Comparison of ENCODE assay signal across 22 mouse cellular contexts in genomic region chr11:102767055-102767670, GRCm38 (mm10). TPM values are rescaled to one million over a fixed set of nuclear protein-coding genes. Genes with fewer than 3 reads are reported as not detected.
DNase-seq lines count a peak whose midpoint lies in the region; ATAC-seq and TF ChIP-seq lines count a peak whose summit lies in the region.
"Had no signal": no experiment of that assay in that cellular context is flagged by ENCODE, and none has a peak within 500 bp of the region (broad histone marks: within the 10 kb centered on the region; RNA-seq: fewer than 3 reads in every experiment).

No protein-coding gene starts in this region.

- no peaks in the 10 kb centered on the region for H3K27me3 ChIP-seq in liver, adult 2 months (ENCODE audit: control insufficient read depth, insufficient read depth, low read length)
- peaks cover 67% of the 10 kb centered on the region for H3K27me3 ChIP-seq in liver, embryonic 12.5 days (replicated peaks)

- no peak overlapping the region for H3K4me2 ChIP-seq in liver, embryonic 12.5 days
- H3K4me2 ChIP-seq: embryonic facial prominence, embryonic 15.5 days; kidney, embryonic 15.5 days; limb, embryonic 13.5 days; liver, embryonic 15.5 days; midbrain, embryonic 13.5 days; neural tube, embryonic 12.5 days had no signal

- H3K27ac ChIP-seq in gastrocnemius, adult 2 months, result no peak overlapping the region
- no peak overlapping the region for H3K27ac ChIP-seq in liver, adult 2 months (replicated peaks; ENCODE audit: insufficient read depth, low read depth, low read length)
- no peak overlapping the region for H3K27ac ChIP-seq in liver, embryonic 12.5 days
- H3K27ac ChIP-seq: embryonic facial prominence, embryonic 15.5 days; heart, adult 2 months; kidney, embryonic 15.5 days; limb, embryonic 13.5 days; liver, embryonic 15.5 days; midbrain, embryonic 13.5 days; neural tube, embryonic 12.5 days had no signal

- no peaks in the 10 kb centered on the region for H3K36me3 ChIP-seq in liver, adult 2 months (ENCODE audit: control insufficient read depth, insufficient read depth, low read length)
- H3K36me3 ChIP-seq in liver, embryonic 12.5 days, result no peaks in the 10 kb centered on the region
- H3K36me3 ChIP-seq: embryonic facial prominence, embryonic 15.5 days; kidney, embryonic 15.5 days; limb, embryonic 13.5 days; liver, embryonic 15.5 days; midbrain, embryonic 13.5 days; neural tube, embryonic 12.5 days had no signal

- no peak for TF ChIP-seq POLR2A in liver, adult 2 months (IDR thresholded peaks at IDR 0.05; ENCODE audit: extremely low read depth, insufficient read depth, low read length)

- H3K9me3 ChIP-seq in liver, embryonic 12.5 days (replicated peaks), result no peaks in the 10 kb centered on the region
- H3K9me3 ChIP-seq: embryonic facial prominence, embryonic 15.5 days; kidney, embryonic 15.5 days; limb, embryonic 13.5 days; liver, embryonic 15.5 days; midbrain, embryonic 13.5 days; neural tube, embryonic 12.5 days had no signal

- no peak overlapping the region for H3K4me3 ChIP-seq in gastrocnemius, adult 2 months
- H3K4me3 ChIP-seq in liver, adult 2 months (ENCODE audit: insufficient read depth, low read depth, low read length), result no peak overlapping the region
- H3K4me3 ChIP-seq in liver, embryonic 12.5 days, result no peak overlapping the region
- H3K4me3 ChIP-seq: embryonic facial prominence, embryonic 15.5 days; heart, adult 2 months; kidney, embryonic 15.5 days; limb, embryonic 13.5 days; liver, embryonic 15.5 days; midbrain, embryonic 13.5 days; neural tube, embryonic 12.5 days had no signal

- ATAC-seq in liver, embryonic 12.5 days, result no peak
- ATAC-seq: hindbrain, embryonic 16.5 days; intestine, postnatal 0 days; midbrain, embryonic 13.5 days had no signal

- TF ChIP-seq CTCF in gastrocnemius, adult 2 months (IDR thresholded peaks at IDR 0.05), result no peak
- TF ChIP-seq CTCF in liver, adult 2 months (IDR thresholded peaks at IDR 0.05; ENCODE audit: low read depth, low read length), result 0 out of 2 replicates have a peak, but pooled peaks have one; percentile 6

- 30% methylated on average over 6 of the region's 6 CpGs for WGBS in liver, adult 2 months
- 47% methylated on average over 6 of the region's 6 CpGs for WGBS in liver, embryonic 12.5 days (ENCODE audit: insufficient replicate concordance)

- H3K9ac ChIP-seq in liver, adult 2 months (ENCODE audit: low read depth, low read length), result no peak overlapping the region
- H3K9ac ChIP-seq in liver, embryonic 12.5 days, result no peak overlapping the region
- H3K9ac ChIP-seq: embryonic facial prominence, embryonic 15.5 days; kidney, embryonic 15.5 days; limb, embryonic 13.5 days; liver, embryonic 15.5 days; midbrain, embryonic 13.5 days; neural tube, embryonic 12.5 days had no signal

- H3K79me2 ChIP-seq in liver, adult 2 months (ENCODE audit: control insufficient read depth, insufficient read depth, low read length), result no peaks in the 10 kb centered on the region

- intact Hi-C loops in gastrocnemius, adult 2 months (cut with DNase I), result no loop called here
- intact Hi-C loops in gastrocnemius, postnatal 36 days (cut with DNase I), result no loop called here

- DNase-seq in gastrocnemius, adult 2 months, result peak; percentile 62
- DNase-seq in gastrocnemius, postnatal 36 days, result no peak
- DNase-seq in liver, adult 2 months (ENCODE audit: extremely low read depth, low read depth, low spot score), result peak; percentile 77
- DNase-seq in cerebellum, postnatal 10 days, result peak; percentile 36 to 45
- peak; percentile 51 for DNase-seq in skeletal muscle tissue, adult 2 months (ENCODE audit: low read depth, low spot score)
- DNase-seq in frontal cortex, adult 2 months (ENCODE audit: extremely low spot score in 1 of 2, low spot score in 1 of 2), result no peak
- DNase-seq: embryo, embryonic 11 days; gastrocnemius, postnatal 14 days; heart, postnatal 10 days; kidney, postnatal 4 days; right cerebral cortex, adult 18-20 months; spleen, adult 18-20 months had no signal

- H3K4me1 ChIP-seq in liver, adult 2 months (ENCODE audit: control insufficient read depth, insufficient read depth, low read length), result peaks cover 3% of the 10 kb centered on the region; the same call in 1 of the 2 replicates
- peaks cover 2% of the 10 kb centered on the region; the same call in 1 of the 2 replicates for H3K4me1 ChIP-seq in liver, embryonic 12.5 days

RNA-seq across cellular contexts. Expression of gene Adam11, which starts 5.9 kb away (rescaled TPM):
- total RNA-seq in gastrocnemius, adult 2 months (2021), result under 1 TPM; 0.33 to 0.67 TPM
- under 1 TPM; 0.32 to 0.79 TPM for total RNA-seq in gastrocnemius, postnatal 36 days (2021)
- total RNA-seq in liver, adult 2 months (2014; rRNA removed), result 2.1 and 3.4 TPM in 2 replicates
- polyA plus RNA-seq in liver, adult 2 months (2012; rRNA removed), result 4.3 and 8.7 TPM in 2 replicates
- polyA plus RNA-seq in liver, embryonic 12.5 days (2016; fragmentation: Nextera tagmentation; extraction: Ambion mirVana), result 0.48 and 0.71 TPM in 2 replicates
- 83.8 and 92.2 TPM in 2 replicates for polyA plus RNA-seq in frontal cortex, adult 2 months (2012; rRNA removed)

RNA-seq across cellular contexts. Expression of gene Gjc1, which starts 52.3 kb away (rescaled TPM):
- total RNA-seq in gastrocnemius, adult 2 months (2021), result 1 to 10 TPM; 4.4 to 6.4 TPM
- total RNA-seq in gastrocnemius, postnatal 36 days (2021), result 1 to 10 TPM; 4.6 to 5.8 TPM
- total RNA-seq in liver, adult 2 months (2014; rRNA removed), result 0.46 and 0.47 TPM in 2 replicates
- 0.11 and 0.26 TPM in 2 replicates for polyA plus RNA-seq in liver, adult 2 months (2012; rRNA removed)
- 8.7 and 9.5 TPM in 2 replicates for polyA plus RNA-seq in liver, embryonic 12.5 days (2016; fragmentation: Nextera tagmentation; extraction: Ambion mirVana)
- polyA plus RNA-seq in frontal cortex, adult 2 months (2012; rRNA removed), result 6.9 and 8.1 TPM in 2 replicates

Comparison
In these comparisons a context has a peak if more than half of its experiments do, and no peak if none do; other contexts are left out.
1. DNase-seq: peak in gastrocnemius, adult 2 months (single experiment), liver, adult 2 months (single experiment), cerebellum, postnatal 10 days (2 of 2) and skeletal muscle tissue, adult 2 months (single experiment); none in gastrocnemius, postnatal 36 days (0 of 2) and frontal cortex, adult 2 months (0 of 2).